Mouse (Mus musculus) thymus, postnatal 0 days (tissue): ENCODE measurements at regions not wholly inside any gene's neighbourhood (a gene's known extent, or its start where the extent isn't known, plus 50 kb on each side); places are given as distances from the start of the nearest gene placed in this dataset.

Experiments
- DNase-seq: peaks from one replicate; pipeline ENCODE4 v3.0.0-alpha.2; 2015; ENCODE audit warnings: low spot score

DNA sequence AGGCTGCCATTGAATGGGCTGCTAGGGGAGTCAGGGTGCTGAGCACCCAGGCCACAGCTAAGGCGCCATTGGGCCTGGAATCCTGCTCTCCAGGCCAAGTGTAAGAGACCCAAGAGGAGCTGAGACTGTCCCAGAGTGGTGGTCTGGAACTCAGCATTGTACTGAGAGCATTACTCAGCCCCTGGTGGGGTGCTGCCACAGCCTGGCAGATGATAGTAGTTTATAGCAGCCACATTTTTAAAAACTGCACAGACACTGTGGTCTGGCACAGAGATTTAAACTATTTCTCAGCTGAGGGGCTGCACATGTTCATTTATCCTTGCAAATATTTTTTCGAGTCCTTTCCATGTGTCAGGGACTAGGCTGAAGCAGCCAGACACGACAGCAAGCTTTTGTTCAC, 117.3 kb upstream of the Prok2 start:
- DNase-seq = no peak

DNA sequence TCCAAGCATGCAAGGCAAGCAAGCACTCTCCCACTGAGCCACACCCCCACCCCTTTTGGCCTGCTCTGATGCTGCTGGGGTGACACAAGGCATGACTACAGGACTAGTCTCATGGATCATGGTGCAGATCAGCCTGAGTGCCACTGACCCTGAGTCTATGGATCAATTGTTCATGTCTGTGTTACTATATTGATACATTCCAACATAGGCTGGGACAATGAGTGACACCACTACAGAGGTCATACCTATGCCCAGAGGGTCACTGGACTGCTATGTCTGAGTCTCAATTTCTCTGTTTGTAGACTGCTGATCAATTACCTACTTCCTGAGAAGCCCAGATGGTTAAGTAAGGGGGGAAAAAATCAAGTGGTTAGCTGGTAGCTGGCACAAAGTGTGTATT, 116.5 kb upstream of the Prok2 start:
- DNase-seq = no peak

DNA sequence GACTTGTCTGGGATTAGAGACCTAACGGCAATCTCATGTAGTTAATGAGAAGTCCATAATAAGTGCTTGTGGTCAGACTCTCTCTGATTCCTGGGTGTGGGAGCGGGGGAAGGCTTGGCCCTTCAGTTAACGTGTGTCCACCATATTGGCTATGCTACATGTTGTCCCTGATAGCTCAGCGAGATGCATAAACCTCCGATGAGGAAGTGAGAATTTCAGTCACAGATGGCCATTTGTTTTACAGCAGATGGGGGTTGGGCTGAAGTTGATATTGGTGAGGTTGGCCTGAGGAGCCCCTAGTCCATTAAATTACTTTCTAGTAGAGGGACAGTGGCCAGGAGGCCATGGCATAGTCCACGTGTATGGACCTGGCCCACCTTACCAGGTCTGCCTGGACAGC, 114.6 kb upstream of the Prok2 start:
- no peak for DNase-seq

DNA sequence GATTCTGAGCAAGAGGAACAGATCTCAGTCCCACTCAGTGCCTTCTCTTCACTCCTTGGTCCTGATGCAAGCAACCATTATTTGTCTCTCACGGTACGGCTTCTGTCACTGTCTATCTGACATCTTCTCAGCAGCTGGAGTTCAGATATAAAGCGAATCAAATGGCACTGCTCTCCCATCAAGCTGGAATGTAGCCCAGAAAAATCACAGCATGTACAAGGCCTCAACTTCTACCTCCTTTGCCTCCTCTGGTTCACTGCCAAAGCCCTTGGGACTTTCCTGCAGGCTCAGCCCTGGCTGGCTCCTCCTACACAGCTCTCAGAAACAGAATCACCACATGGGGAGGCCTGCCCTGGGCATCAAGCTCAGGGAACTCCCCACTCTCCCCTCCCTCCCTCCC, 107.1 kb upstream of the Prok2 start:
- no peak for DNase-seq

DNA sequence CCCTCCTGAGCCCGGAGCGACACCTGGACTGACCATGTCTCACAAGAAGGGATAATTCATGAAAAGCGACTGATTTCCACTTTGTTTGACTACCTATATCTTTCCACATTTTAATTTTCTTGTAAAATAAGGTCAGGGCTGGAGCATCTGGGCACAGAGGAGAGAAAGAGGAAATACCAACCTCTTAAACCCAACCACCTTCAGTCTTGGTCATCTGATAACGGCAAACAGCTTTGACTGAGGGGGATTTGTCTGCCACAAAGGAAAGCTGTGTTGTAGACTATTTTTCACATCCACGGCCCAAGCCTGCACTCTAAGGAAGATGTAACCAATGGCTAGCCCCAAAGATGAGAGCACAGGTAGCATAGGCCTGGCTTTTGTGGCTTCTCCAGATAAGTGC, 101.4 kb upstream of the Prok2 start:
- no peak for DNase-seq

DNA sequence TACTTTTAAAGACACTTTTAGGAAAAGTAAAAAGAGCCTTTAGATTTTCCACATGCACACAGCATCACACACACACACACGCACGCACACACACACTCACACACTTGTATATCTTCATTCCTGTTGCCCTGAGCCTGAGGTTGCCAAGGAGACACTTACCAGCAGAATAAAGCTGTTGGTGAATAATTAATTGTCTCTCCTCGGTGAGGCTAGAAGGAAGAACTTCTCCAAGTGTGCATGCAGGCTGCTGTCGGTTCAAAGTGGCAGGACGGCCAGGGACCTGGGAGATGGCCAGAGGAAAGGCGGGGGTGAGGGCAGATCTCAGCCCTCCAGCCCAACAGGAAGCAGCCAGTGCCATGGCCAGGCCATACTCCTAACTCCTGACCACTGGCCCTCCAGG, 98.6 kb upstream of the Prok2 start:
- no peak for DNase-seq

DNA sequence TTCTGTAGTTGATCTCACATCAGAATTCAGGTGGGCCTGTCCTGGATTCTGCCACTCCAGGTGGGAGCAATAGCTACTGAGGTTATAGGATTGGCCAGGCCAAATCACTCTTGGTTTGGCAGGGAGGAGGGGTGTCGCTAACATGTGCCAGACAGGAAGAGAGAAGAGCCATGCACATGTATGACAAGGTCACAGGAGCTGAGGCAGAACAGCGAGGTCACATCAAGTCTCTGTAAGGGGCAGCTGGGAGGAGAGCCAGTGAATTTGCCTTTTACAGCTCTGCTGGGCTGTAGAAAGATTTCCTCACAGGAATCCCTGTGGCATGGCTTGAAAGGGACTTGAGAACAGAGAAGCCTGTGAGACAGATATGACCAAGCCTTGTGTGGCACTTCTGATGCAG, 96.3 kb upstream of the Prok2 start:
- no peak for DNase-seq

DNA sequence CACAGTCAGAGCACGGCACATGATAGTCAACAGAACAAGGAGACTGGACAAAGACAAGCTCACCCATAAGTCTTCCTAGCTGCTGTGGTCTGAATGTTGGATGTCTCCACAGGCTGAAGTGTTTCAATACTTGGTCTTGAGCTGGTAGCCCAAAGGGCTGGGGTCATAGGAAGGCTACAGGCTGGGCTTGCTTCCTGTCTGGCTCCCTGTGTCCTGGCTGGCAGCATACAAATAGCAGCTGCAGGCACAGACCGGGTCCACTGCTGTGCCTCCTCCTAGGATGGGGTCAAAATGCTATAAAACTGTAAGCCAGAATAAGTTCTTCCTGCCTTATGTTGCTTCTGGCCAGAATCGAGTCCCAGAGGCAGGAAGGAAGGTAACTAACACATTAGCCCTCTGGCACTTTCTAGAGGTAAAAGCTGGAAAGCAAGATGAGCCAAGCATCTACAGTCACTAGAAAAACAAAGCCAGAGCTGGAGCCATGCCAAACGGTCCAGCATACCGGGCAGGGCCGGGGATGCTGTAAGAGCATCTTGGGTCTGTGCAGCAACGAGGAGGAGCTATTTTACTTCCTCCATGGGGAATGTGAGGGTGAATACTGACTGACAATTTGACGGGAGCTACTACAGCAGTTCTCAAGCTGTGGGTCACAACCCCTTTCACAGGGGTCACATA, 93.2 kb upstream of the Prok2 start:
- no peak for DNase-seq

DNA sequence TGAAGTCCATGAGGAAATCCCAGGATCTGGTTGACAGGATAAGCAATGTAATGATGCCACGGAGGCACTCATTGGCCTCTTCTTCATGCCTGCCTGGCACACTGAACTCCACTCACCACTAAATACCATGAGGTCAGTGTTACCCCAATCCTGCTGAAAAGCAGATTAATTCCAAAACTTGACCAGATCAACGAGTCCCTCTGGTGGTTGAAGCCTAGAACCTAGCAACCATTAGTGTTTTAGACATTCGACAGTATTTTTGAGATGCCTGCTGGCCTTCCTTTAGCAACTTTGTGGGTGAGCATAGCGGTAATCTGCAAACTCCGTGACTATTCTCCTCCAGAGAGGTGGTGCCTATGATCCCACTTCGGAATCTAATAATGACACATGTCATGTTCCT, 92.3 kb upstream of the Prok2 start:
- DNase-seq = no peak

DNA sequence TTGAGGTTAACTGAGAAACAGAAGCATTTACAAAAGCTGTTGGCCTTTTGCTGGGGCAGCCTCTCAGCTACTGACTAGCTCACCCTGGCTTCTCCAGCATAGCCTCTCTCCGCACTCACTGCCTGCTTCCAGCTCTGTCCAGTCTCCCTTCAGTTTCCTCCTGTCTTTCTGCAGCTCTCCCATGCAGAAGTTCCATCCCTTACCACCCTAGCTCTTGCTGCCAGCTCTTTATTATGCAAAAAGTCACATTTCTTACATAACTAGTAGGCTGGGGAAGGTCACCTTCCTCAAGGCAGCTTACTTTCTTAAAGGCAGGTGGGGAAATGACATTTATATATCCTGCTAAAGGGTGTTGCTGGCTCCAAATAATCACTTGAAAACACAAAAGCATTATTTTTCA, 91.1 kb upstream of the Prok2 start:
- no peak for DNase-seq

DNA sequence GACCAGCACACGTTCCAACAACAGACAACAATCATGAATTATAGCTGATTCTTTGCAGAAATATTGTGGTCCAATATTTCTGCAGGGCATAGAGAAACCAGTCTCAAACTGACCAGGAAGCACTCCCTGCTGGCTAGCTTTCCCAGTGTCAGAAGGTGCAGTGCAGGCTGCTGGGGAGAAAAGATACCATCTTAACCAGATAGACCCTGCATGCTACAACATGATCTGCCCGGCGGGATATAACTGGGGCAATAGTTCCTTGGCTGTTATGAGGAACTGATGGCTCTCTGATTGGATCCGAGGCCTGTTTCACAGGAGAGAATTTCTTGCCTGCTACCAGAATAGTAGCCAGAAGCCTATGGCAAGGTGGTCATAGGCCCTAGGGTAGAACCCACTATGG, 86.9 kb upstream of the Prok2 start:
- DNase-seq = no peak

DNA sequence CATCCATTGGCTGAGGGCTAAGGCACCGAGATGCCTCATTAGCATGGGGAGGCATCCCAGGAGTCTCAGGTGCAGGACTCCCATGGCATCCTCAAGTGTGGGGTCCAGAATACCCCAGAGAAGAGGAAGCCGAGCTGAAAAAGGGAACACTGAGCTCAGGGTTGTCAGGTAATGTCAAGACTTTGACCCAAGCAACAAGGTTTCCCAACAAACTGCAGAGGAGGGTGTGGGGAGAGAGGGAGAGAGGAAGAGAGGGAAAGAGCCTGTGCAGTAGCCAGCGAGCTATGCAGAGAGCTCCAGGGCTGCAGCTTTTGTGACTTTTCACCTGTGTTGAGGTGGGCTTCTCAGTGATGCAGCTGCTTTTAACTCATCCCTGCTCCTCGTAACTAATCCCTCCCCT, 85.7 kb upstream of the Prok2 start:
- no peak for DNase-seq

DNA sequence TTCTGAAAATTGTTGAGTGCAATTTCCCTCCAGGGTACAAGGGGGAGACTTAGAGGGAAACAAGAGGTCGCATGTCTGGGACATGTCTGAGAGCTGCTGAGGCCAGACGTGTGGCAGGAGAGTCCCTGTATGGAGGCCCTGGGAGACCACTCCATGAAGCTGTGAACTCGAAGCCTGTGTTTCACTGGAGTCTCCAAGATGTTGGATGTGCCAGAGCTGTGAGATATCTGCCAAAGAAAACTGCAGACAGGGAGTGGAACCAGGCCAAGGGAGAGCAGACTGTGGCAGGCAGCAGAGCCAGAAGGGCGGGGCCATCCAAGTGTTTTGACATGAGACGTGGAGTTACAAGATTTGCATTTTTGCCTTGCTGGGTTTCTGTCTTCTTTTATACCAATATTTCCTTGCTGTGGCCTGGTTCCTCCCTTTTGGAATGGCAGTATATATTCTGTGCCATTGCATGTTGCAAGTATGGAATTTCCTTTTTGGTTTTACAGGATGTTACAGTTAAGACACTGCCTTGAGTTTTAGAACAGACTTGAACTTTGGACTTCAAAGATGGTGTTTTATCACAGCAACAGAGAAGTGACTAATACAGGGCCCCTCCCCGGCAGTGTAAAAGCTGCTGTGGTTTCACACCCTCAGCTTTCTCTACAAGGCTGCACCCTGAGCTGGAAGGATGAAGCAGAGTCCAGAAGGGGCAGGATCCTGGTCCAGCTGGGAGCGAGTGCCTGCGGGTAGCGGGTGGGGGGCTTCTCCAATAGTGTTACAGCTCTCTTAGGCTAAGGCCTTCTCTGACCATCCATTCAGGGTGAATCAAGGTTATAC, 85.0 kb upstream of the Prok2 start:
- DNase-seq = no peak

DNA sequence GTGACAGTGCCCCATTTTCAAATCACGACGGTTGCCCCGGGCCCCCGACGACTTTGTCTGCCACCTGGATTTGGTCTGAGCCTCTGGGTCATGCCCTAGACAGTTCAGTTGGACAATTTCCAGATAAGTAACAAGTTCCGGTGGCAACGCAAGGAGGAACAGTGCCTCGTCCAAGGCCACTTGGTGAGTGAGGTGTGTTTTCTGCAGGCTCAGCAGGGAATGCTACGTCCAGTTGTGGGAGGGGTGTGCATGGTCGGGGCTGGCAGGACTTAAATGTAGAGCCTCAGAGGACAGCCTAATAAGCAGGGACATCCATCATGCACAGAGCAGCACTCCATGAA, 78.7 kb upstream of the Prok2 start:
- DNase-seq = no peak

DNA sequence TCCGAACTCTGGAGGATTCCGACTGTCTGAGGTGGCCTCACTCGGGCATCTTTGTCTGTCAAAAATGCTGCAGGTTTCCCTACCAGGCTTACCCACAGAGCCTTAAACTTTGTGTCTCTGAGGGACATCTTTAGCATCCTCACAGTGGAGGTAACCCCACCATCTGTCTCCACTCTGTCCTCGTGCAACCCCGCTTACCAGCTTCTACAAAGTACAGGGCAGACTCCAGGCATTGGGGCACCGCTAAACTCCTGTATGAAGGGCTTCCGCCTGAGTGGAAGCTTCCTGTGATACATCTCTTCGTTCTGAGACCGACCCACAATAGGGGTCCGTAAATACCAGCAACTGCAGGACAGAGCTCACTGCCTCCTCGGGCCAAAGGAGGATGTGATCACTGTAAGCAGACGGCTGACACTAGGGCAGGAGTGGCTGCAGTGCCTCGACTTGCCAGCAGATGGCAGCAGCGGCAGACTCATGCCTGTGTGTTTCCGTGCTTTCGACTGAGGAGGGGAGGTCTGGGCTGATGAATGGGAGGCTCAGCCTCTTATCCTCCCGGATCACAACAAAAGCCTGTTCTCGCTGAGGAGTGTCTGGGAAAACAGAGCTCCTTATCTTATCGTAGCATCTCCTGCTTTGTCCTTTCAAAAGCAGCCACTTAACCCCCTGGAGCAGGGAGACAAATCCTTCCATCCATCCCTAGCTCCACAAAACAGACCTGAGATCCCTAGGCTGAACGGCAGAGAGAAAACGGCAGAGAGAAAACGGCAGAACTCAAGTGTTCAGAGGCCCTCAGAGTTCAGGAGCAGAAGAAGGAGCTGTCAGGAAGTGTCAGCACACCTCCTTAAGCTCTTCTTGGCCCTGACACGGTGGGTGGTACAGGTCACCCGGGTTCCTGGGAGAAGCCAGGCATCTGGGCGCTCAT, 78.1 kb upstream of the Prok2 start:
- peak; percentile 85 for DNase-seq

DNA sequence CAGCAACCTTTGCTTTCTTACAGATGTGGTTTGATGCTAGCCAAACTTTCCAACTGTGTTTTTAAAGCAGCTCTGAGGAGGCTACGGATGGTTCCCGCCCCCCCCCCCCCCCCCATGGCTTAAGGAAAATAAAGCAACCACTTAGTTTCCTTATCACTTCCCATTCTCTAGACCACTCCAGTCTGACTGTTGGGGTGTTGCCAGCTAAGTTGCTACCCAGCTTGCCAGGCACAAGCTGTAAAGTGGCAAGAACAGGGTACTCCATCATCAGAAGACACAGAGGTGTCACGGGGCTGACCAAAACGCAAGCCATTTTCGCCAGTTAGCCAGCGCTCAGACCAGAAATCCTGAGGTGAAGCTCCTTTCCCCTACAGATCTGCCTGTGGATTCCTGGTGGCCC, 74.7 kb upstream of the Prok2 start:
- no peak for DNase-seq

DNA sequence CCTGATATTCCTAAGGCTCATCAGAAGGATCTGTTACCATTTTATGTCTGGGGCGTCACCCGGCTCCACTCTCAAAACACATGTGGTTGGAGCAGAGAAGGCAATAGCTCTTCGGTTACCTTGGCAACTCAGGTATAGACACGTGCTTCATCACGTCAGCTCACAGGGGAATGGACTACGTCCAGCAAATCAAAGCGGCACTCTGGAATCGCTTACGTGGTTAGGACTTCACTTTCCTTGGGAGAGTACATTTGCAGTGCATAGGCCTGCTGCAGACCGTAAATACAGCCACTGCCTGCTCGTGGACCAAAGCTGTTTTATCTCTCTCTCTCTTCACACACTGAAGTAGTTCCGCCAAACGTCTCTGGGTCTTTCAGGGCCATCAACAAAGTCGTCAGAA, 74.1 kb upstream of the Prok2 start:
- DNase-seq = no peak

DNA sequence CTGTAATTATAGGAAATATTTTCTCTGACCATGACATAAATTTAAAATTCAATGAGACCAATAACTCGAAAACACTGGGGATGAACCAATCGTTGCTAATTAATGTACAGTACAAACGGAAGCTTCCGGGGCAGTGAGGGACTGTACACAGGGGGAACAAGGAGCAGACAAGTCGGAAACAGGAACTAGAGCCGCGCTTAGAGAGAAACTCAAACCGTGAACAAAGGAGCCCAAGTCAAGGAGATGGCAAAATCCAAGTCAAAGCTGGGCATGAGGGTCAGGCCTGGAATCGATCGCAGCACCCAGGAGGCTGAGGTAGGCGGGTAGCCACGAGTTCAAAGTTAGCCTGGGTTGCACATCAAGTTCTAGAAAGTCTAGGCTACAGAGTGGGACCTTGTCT, 70.2 kb upstream of the Prok2 start:
- DNase-seq = no peak

DNA sequence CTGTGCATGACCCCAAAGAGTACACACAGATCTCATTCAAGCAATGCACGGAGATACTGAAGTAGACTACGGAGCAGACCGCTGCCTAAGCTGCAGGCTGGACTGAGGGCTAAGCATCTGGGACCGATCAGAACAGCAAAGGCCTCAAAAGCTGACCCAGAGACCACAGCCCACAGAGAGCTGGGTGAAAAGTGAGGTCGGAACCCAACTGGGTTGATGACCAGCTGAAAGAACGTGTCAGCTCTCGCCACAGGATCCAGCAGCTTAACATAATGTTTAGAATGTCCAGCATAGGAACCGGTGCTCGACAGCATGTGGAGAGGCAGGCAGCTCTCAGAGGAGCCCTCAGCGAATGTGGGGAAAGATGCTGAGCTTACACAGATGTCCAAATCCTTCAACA, 67.4 kb upstream of the Prok2 start:
- no peak for DNase-seq

DNA sequence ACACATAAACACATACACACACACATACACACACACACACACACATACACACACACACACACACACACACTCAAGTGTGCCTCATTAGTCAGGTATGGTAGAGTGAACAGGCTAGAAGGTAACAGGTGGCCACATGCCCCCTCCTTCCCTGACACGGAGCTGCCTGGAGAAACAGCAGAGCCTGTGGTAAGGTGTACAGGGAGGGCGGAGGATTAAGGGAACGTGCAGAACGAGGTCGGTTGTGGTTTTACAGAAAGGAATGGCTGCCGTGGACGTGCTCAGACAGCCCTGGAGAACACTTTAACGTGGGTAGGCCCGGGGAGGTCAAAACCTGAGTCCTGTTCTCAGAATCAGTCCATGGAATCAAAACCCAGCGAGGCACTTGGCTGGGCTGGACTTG, 66.2 kb upstream of the Prok2 start:
- no peak for DNase-seq

DNA sequence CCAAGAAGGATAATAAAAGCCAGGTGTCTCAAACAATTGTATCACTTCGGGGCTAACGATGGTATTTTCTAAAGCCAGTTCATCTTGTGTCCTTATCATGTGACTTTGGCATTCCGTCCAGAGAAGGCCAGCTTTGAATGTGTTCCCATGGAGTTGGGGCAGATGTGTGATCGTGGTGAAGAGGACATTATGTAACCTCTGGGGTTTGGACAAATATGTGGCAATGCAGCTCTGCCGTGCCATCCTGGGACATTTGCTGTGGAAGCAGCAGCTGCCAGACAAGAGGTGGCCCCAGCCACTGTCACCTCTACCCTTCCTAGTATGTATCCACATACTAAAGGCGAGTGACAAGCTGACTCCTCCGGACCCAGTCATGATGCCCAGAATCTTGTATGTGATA, 60.8 kb upstream of the Prok2 start:
- DNase-seq = no peak

DNA sequence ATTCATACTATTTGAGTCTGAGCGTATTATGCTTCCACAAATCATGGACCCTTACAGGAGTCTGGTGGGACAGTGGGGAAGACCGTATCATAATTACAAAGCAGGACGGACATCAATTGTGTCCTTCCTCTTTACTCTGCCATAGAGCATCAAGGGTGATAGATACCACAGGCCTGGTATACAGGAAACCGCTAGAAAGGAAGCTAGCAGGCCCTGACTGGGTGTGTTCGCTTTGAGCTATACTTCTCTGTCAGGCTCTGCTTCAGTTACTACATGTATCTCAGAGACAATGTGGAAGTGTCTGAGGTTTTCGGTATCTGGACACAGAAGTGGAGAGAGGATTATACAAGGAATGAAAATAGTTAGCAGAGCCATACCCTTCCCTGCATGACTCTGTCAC, 59.0 kb upstream of the Prok2 start:
- peak; percentile 19 for DNase-seq
